Mouse (Mus musculus) midbrain, embryonic 16.5 days (tissue): ENCODE measurements around the gene Ccdc184. TPM values are rescaled to one million over a fixed set of nuclear protein-coding genes. Genes with fewer than 3 reads are reported as not detected.
A peak's percentile ranks its signal among the peaks of the same experiment; 100 is the strongest.

ENCODE experiments used
- ATAC-seq: fragments of 200-750 bp; cut with Nextera tagmentation; 2 replicates; pipeline ENCODE4 v1.8.0; 2017; ENCODE audit warnings: moderate TSS enrichment
- H3K27ac ChIP-seq: fragments of 300-500 bp; sonication (generic); 2 replicates; pipeline ENCODE4 v1.5.1; 2014; ENCODE audit warnings: mild to moderate bottlenecking, low read length, mixed read lengths
- H3K27me3 ChIP-seq: fragments of 300-500 bp; sonication (generic); 2 replicates; pipeline ENCODE4 v1.6.1; 2014; ENCODE audit warnings: low read depth, low read length, mixed read lengths; ENCODE audit not compliant: control insufficient read depth, insufficient read depth
- H3K36me3 ChIP-seq: fragments of 300-500 bp; sonication (generic); 2 replicates; pipeline ENCODE4 v1.6.1; 2014; ENCODE audit warnings: mild to moderate bottlenecking, low read length, moderate library complexity, mixed read lengths; ENCODE audit not compliant: control insufficient read depth, insufficient read depth
- H3K4me1 ChIP-seq: fragments of 300-500 bp; sonication (generic); 2 replicates; pipeline ENCODE4 v1.6.1; 2014; ENCODE audit warnings: mild to moderate bottlenecking, low read length, mixed read lengths; ENCODE audit not compliant: control insufficient read depth, insufficient read depth
- H3K4me2 ChIP-seq: fragments of 300-500 bp; sonication (generic); 2 replicates; pipeline ENCODE4 v1.6.1; 2014; ENCODE audit warnings: mild to moderate bottlenecking, low read length, mixed read lengths
- H3K4me3 ChIP-seq: fragments of 300-500 bp; sonication (generic); 2 replicates; pipeline ENCODE4 v1.5.1; 2014; ENCODE audit warnings: low read depth, mild to moderate bottlenecking, low read length, moderate library complexity, mixed read lengths
- H3K9ac ChIP-seq: fragments of 300-500 bp; sonication (generic); 2 replicates; pipeline ENCODE4 v1.6.1; 2014; ENCODE audit warnings: low read depth, low read length, mixed read lengths
- H3K9me3 ChIP-seq: fragments of 300-500 bp; sonication (generic); replicated peaks from 2 replicates; pipeline ENCODE4 v1.6.1; 2014; ENCODE audit warnings: mild to moderate bottlenecking, low read length, mixed read lengths; ENCODE audit not compliant: control insufficient read depth, poor library complexity, severe bottlenecking
- WGBS: fragments of 180-500 bp; shearing (Covaris S2); extraction: QIAGEN DNeasy Blood & Tissue Kit; methylation state at CpG from one replicate; pipeline ENCODE4 v1.1.7; 2014; 5-methylcytosine and 5-hydroxymethylcytosine counted together
- polyA plus RNA-seq: library from polyadenylated mRNA; unstranded; fragments of >200 nt; fragmentation: Nextera tagmentation; extraction: Ambion mirVana; gene quantifications from 2 replicates; pipeline ENCODE4 v1.2.1, GENCODE M21; 2015

The Ccdc184 gene
- polyA plus RNA-seq, 1 experiment from 2014 or later, result 146 TPM

GRCm38 (mm10) chr15:98165525-98165924 is 1.4 kb upstream of the Ccdc184 start, which contains the start of gene Asb8:
Gene Asb8, minus strand, starts transcription at chr15:98165625.
- Histone ChIP-seq H3K4me1 (peaks cover 23% of the 10 kb centered on the region), H3K4me2 (peak within 1 kb of the TSS; percentile 95; the same call in 1 of the 2 replicates), H3K27me3 (peaks cover 3% of the 10 kb centered on the region; the same call in 1 of the 2 replicates), H3K27ac (no peak within 1 kb of the TSS), H3K9me3 (no peaks in the 10 kb centered on the region), H3K9ac (no peak within 1 kb of the TSS), H3K36me3 (no peaks in the 10 kb centered on the region), H3K4me3 (no peak within 1 kb of the TSS)
- no peak for ATAC-seq
- WGBS, result 86% methylated on average over 5 of the region's 5 CpGs

- Histone ChIP-seq H3K4me3 (peak overlapping the region; percentile 74), H3K4me1 (peaks cover 40% of the 10 kb centered on the region), H3K36me3 (no peaks in the 10 kb centered on the region), H3K27me3 (peaks cover 3% of the 10 kb centered on the region; the same call in 1 of the 2 replicates), H3K9me3 (no peaks in the 10 kb centered on the region), H3K4me2 (peak overlapping the region; percentile 95), H3K9ac (peak overlapping the region; percentile 84), H3K27ac (peak overlapping the region; percentile 96)
- 1% methylated on average over 66 of the region's 69 CpGs for WGBS
- peak; percentile 93 for ATAC-seq
Measured at GRCm38 (mm10) chr15:98167645-98168621, 975 bp downstream of the Ccdc184 start.

GRCm38 (mm10) chr15:98168622-98169004 is 1.7 kb downstream of the Ccdc184 start:
- Histone ChIP-seq H3K4me1 (peaks cover 42% of the 10 kb centered on the region), H3K27ac (peak overlapping the region; percentile 96; the same call in 1 of the 2 replicates)
- no peak for ATAC-seq

GRCm38 (mm10) chr15:98170365-98170764 is 3.4 kb downstream of the Ccdc184 start:
- Histone ChIP-seq H3K9me3 (no peaks in the 10 kb centered on the region), H3K27me3 (no peaks in the 10 kb centered on the region; the same call in 1 of the 2 replicates), H3K27ac (no peak overlapping the region), H3K4me3 (peak overlapping the region; percentile 74), H3K36me3 (no peaks in the 10 kb centered on the region), H3K4me1 (peaks cover 43% of the 10 kb centered on the region), H3K4me2 (peak overlapping the region; percentile 95), H3K9ac (peak overlapping the region; percentile 84)
- WGBS, result 26% methylated on average over 7 of the region's 7 CpGs
- ATAC-seq, result no peak

More at GRCm38 (mm10) chr15:98168622-98169004, 1.7 kb downstream of the Ccdc184 start:
- Histone ChIP-seq H3K36me3 (no peaks in the 10 kb centered on the region), H3K27me3 (peaks cover under 1% of the 10 kb centered on the region; the same call in 1 of the 2 replicates), H3K4me2 (peak overlapping the region; percentile 95), H3K4me3 (peak overlapping the region; percentile 74), H3K9me3 (no peaks in the 10 kb centered on the region), H3K9ac (peak overlapping the region; percentile 84)
- WGBS, result 3% methylated on average over 19 of the region's 19 CpGs

- Histone ChIP-seq H3K4me3 (peak overlapping the region; percentile 74), H3K36me3 (no peaks in the 10 kb centered on the region), H3K4me2 (peak overlapping the region; percentile 95), H3K9ac (no peak overlapping the region), H3K4me1 (peaks cover 43% of the 10 kb centered on the region), H3K9me3 (no peaks in the 10 kb centered on the region), H3K27ac (no peak overlapping the region), H3K27me3 (no peaks in the 10 kb centered on the region; the same call in 1 of the 2 replicates)
- 70% methylated on average over 9 of the region's 9 CpGs for WGBS
- no peak for ATAC-seq
Measured at GRCm38 (mm10) chr15:98170917-98171316, 4.0 kb downstream of the Ccdc184 start.

- 73% methylated on average over 5 of the region's 5 CpGs for WGBS
- peak overlapping the region; percentile 95 for H3K4me2 ChIP-seq
Measured at GRCm38 (mm10) chr15:98172113-98172512, 5.2 kb downstream of the Ccdc184 start.

GRCm38 (mm10) chr15:98173821-98174220 is 6.9 kb downstream of the Ccdc184 start:
- Histone ChIP-seq H3K4me1 (peaks cover 34% of the 10 kb centered on the region), H3K4me3 (no peak overlapping the region), H3K27me3 (peaks cover 6% of the 10 kb centered on the region), H3K4me2 (no peak overlapping the region), H3K9me3 (no peaks in the 10 kb centered on the region), H3K9ac (no peak overlapping the region), H3K36me3 (no peaks in the 10 kb centered on the region), H3K27ac (no peak overlapping the region)
- no peak for ATAC-seq
- 33% methylated on average over 8 of the region's 8 CpGs for WGBS

More at GRCm38 (mm10) chr15:98172113-98172512, 5.2 kb downstream of the Ccdc184 start:
- no peaks in the 10 kb centered on the region for H3K36me3 ChIP-seq
- H3K9me3 ChIP-seq, result no peaks in the 10 kb centered on the region
- peaks cover 36% of the 10 kb centered on the region for H3K4me1 ChIP-seq
- 0 out of 2 replicates have a peak overlapping the region, but pooled peaks have one; percentile 3 for H3K9ac ChIP-seq
- H3K27me3 ChIP-seq, result peaks cover 3% of the 10 kb centered on the region
- H3K4me3 ChIP-seq, result no peak overlapping the region
- no peak overlapping the region for H3K27ac ChIP-seq
- ATAC-seq, result no peak

- peaks cover 9% of the 10 kb centered on the region for H3K4me1 ChIP-seq
- WGBS, result 75% methylated on average over 3 of the region's 3 CpGs
- no peak for ATAC-seq
Measured at GRCm38 (mm10) chr15:98177320-98177719, 10.4 kb downstream of the Ccdc184 start.

More at GRCm38 (mm10) chr15:98177320-98177719, 10.4 kb downstream of the Ccdc184 start:
- Histone ChIP-seq H3K9ac (no peak overlapping the region), H3K27me3 (peaks cover 6% of the 10 kb centered on the region; the same call in 1 of the 2 replicates), H3K27ac (no peak overlapping the region), H3K36me3 (no peaks in the 10 kb centered on the region), H3K4me3 (no peak overlapping the region), H3K9me3 (no peaks in the 10 kb centered on the region), H3K4me2 (no peak overlapping the region)
